Mouse (Mus musculus) bone marrow macrophage, adult 2 months (primary cell): ENCODE data around the gene Vamp3.

Experiments used
- CTCF ChIP-seq: IDR thresholded peaks from 2 replicates; pipeline ENCODE4 v1.5.1; 2012; ENCODE audit warnings: low read depth, mild to moderate bottlenecking, low read length, moderate library complexity
- POLR2A ChIP-seq: IDR thresholded peaks from 2 replicates; pipeline ENCODE4 v1.6.1; 2012; ENCODE audit warnings: mild to moderate bottlenecking, low read depth, low read length, borderline replicate concordance

- TF ChIP-seq POLR2A (no peak), CTCF (no peak)
These were observed 12.7 kb downstream of the Vamp3 start for GRCm38 (mm10) chr4:151044944-151045570.
